Mouse (Mus musculus) lung, embryonic 14.5 days (tissue): ENCODE measurements at regions not wholly inside any gene's neighbourhood (a gene's known extent, or its start where the extent isn't known, plus 50 kb on each side); places are given as distances from the start of the nearest gene placed in this dataset.

Source experiments
- ATAC-seq: fragments of 200-750 bp; cut with Nextera tagmentation; 2 replicates; pipeline ENCODE4 v1.8.0; 2017; ENCODE audit warnings: mild to moderate bottlenecking, moderate TSS enrichment, moderate library complexity; ENCODE audit not compliant: insufficient read depth
- DNase-seq: peaks from one replicate; pipeline ENCODE4 v3.0.0-alpha.2; 2015
- H3K27ac ChIP-seq: fragments of 300-500 bp; sonication (generic); 2 replicates; pipeline ENCODE4 v1.5.1; 2014; ENCODE audit warnings: low read depth, mild to moderate bottlenecking, moderate library complexity
- H3K27me3 ChIP-seq: fragments of 300-500 bp; sonication (generic); 2 replicates; pipeline ENCODE4 v1.6.1; 2014; ENCODE audit warnings: low read length, control low read depth; ENCODE audit not compliant: insufficient read depth
- H3K36me3 ChIP-seq: fragments of 300-500 bp; sonication (generic); 2 replicates; pipeline ENCODE4 v1.6.1; 2014; ENCODE audit warnings: control low read depth; ENCODE audit not compliant: insufficient read depth
- H3K4me1 ChIP-seq: fragments of 300-500 bp; sonication (generic); 2 replicates; pipeline ENCODE4 v1.6.1; 2014; ENCODE audit warnings: antibody characterized with exemption, control low read depth; ENCODE audit not compliant: insufficient read depth
- H3K4me2 ChIP-seq: fragments of 300-500 bp; sonication (generic); 2 replicates; pipeline ENCODE4 v1.6.1; 2014; ENCODE audit warnings: mild to moderate bottlenecking
- H3K4me3 ChIP-seq: fragments of 300-500 bp; sonication (generic); 2 replicates; pipeline ENCODE4 v1.5.1; 2014; ENCODE audit warnings: low read depth, low read length
- H3K9ac ChIP-seq: fragments of 300-500 bp; sonication (generic); 2 replicates; pipeline ENCODE4 v1.6.1; 2014
- H3K9me3 ChIP-seq: fragments of 300-500 bp; sonication (generic); 2 replicates; pipeline ENCODE4 v1.6.1; 2016; ENCODE audit warnings: low read depth, low read length, control low read depth
- CTCF ChIP-seq: IDR thresholded peaks from 2 replicates; pipeline ENCODE4 v1.5.1; 2016; ENCODE audit warnings: antibody characterized with exemption, low read depth
- WGBS: fragments of 180-500 bp; shearing (Covaris S2); extraction: QIAGEN DNeasy Blood & Tissue Kit; methylation state at CpG from one replicate; pipeline ENCODE4 v1.1.7; 2014; 5-methylcytosine and 5-hydroxymethylcytosine counted together

GRCm38 (mm10) chr19:32903454-32904108 lies 146.3 kb downstream of the Pten start:
- DNase-seq = peak; percentile 68
- ATAC-seq = peak; percentile 63; the same call in 1 of the 2 replicates
- H3K27me3 ChIP-seq = no peaks in the 10 kb centered on the region
- 0 out of 2 replicates have a peak, but pooled peaks cover 11% of the 10 kb centered on the region for H3K4me1 ChIP-seq
- no peak overlapping the region for H3K27ac ChIP-seq
- no peak overlapping the region for H3K4me3 ChIP-seq
- no peaks in the 10 kb centered on the region for H3K9me3 ChIP-seq
- H3K36me3 ChIP-seq = no peaks in the 10 kb centered on the region
- TF ChIP-seq CTCF = no peak
- H3K9ac ChIP-seq = no peak overlapping the region
- WGBS = 46% methylated on average over 7 of the region's 7 CpGs
- no peak overlapping the region for H3K4me2 ChIP-seq

GRCm38 (mm10) chr19:32904517-32904916 lies 147.2 kb downstream of the Pten start:
- no peak overlapping the region for H3K27ac ChIP-seq
- no peak overlapping the region for H3K4me3 ChIP-seq
- H3K27me3 ChIP-seq = no peaks in the 10 kb centered on the region
- no peak overlapping the region for H3K4me2 ChIP-seq
- no peak for TF ChIP-seq CTCF
- no peak for DNase-seq
- 76% methylated on average over 7 of the region's 7 CpGs for WGBS
- no peak overlapping the region for H3K9ac ChIP-seq
- 0 out of 2 replicates have a peak, but pooled peaks cover 11% of the 10 kb centered on the region for H3K4me1 ChIP-seq
- H3K9me3 ChIP-seq = no peaks in the 10 kb centered on the region
- ATAC-seq = no peak
- H3K36me3 ChIP-seq = no peaks in the 10 kb centered on the region

DNA sequence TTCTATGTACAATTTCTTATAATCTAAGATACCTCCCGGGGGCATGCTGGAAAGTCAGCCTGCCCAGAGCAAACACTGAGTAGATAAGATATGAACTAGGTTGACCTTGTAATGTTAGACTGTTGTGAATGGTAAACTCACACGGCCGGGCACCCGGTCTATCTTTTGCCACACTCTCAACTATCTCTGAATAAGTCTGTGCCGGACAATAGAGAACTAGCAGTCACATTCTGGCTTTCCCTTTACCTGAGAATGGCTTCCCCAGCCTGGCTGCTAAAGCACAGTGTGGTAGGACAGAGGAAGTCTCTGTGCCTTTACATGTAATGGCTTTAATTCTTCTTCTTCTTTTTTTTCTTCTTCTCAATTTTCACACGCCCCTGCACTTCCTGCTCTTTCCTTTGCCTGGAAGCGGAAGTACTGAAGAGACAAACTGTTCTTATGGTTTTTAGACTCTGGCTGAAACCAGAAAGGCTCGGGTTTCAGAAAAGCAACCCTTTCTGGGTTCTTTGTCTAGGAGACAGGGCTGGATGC lies 148.7 kb downstream of the Pten start:
- 0 out of 2 replicates have a peak, but pooled peaks cover 11% of the 10 kb centered on the region for H3K4me1 ChIP-seq
- no peaks in the 10 kb centered on the region for H3K36me3 ChIP-seq
- no peak overlapping the region for H3K9ac ChIP-seq
- 0 out of 2 replicates have a peak overlapping the region, but pooled peaks have one; percentile 2 for H3K4me2 ChIP-seq
- H3K9me3 ChIP-seq = no peaks in the 10 kb centered on the region
- no peaks in the 10 kb centered on the region for H3K27me3 ChIP-seq
- no peak for TF ChIP-seq CTCF
- no peak overlapping the region for H3K4me3 ChIP-seq
- 0 out of 2 replicates have a peak overlapping the region, but pooled peaks have one; percentile 20 for H3K27ac ChIP-seq
- DNase-seq (peak; percentile 50), ATAC-seq (0 out of 2 replicates have a peak, but pooled peaks have one; percentile 5)
- WGBS = 30% methylated on average over 8 of the region's 8 CpGs

DNA sequence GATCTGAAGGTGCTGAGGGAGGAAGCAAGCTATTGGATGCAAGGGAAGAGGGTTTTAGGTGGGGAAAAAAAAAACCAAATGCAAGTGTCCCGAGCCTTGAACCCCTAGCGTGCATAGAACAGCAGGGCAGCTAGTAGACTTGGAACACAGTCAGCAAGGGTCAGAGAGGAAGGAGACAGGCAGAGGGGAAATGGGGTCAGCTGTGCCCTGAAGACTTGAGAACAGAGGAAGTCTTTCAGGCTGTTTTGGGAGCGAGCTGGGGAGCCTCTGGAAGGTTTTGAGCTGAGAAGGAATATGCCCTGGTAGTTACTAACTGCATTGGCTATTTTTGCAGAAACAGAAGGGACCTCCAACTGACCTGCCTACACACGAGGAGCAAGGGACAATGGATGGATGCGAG lies 149.5 kb downstream of the Pten start:
- Histone ChIP-seq H3K9me3 (no peaks in the 10 kb centered on the region), H3K4me2 (no peak overlapping the region), H3K27ac (no peak overlapping the region), H3K9ac (no peak overlapping the region), H3K4me1 (0 out of 2 replicates have a peak, but pooled peaks cover 11% of the 10 kb centered on the region), H3K27me3 (no peaks in the 10 kb centered on the region), H3K36me3 (no peaks in the 10 kb centered on the region), H3K4me3 (no peak overlapping the region)
- DNase-seq (no peak), ATAC-seq (no peak)
- 65% methylated on average over 5 of the region's 5 CpGs for WGBS
- TF ChIP-seq CTCF = no peak

- 64% methylated on average over 4 of the region's 4 CpGs for WGBS
- no peak overlapping the region for H3K4me2 ChIP-seq
- no peak for TF ChIP-seq CTCF
Observed at GRCm38 (mm10) chr19:32910050-32910462, 152.8 kb downstream of the Pten start.

GRCm38 (mm10) chr19:32912323-32912722 lies 155.0 kb downstream of the Pten start:
- no peak overlapping the region for H3K9ac ChIP-seq
- H3K4me1 ChIP-seq = no peaks in the 10 kb centered on the region
- WGBS = 80% methylated on average over 3 of the region's 3 CpGs
- H3K27me3 ChIP-seq = no peaks in the 10 kb centered on the region
- no peak overlapping the region for H3K27ac ChIP-seq
- H3K9me3 ChIP-seq = no peaks in the 10 kb centered on the region
- ATAC-seq = no peak
- H3K4me2 ChIP-seq = no peak overlapping the region
- TF ChIP-seq CTCF = no peak
- H3K4me3 ChIP-seq = no peak overlapping the region
- H3K36me3 ChIP-seq = no peaks in the 10 kb centered on the region
- no peak for DNase-seq

More at GRCm38 (mm10) chr19:32910050-32910462, 152.8 kb downstream of the Pten start:
- Histone ChIP-seq H3K9me3 (no peaks in the 10 kb centered on the region), H3K36me3 (no peaks in the 10 kb centered on the region), H3K9ac (no peak overlapping the region), H3K4me3 (no peak overlapping the region), H3K27ac (no peak overlapping the region), H3K27me3 (no peaks in the 10 kb centered on the region), H3K4me1 (0 out of 2 replicates have a peak, but pooled peaks cover 11% of the 10 kb centered on the region)
- no peak for ATAC-seq
- no peak for DNase-seq

DNA sequence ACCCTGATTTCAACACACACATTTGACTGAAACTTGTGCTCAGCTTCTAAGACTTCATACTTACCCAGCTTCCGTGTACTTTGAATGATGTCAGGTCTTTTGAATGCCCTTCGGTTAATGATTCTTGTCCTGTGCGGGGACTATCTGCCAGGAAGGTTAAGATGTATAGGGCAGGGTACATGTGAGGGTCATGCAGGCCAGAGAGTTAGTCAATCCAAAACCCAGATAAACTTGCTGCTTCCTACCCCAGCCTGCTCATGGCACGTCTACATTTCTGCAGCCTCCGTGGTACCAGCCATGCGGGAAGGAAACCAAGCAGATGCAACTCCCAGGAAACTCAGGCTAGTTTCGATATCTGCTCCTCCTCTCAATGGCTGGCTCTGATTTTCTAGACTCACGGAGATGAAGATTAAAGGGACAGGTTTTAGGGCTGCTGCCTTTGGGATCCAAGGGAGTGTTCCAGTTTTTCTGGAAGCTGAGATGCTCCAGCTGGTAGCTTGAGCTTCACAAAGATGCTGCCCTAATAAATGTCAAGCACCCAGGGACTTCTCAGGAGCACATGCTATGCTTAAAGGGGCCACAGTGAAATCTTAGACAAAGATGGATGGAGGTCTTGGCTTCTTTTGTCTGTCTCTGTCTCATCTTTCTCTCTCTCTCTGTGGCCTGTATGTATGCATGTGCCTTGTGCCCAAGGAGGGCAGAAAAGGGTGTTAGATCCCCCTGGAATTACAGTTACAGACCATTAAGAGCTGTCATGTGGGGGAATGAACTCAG lies 159.4 kb downstream of the Pten start:
- Histone ChIP-seq H3K4me2 (no peak overlapping the region), H3K4me3 (no peak overlapping the region), H3K27me3 (no peaks in the 10 kb centered on the region), H3K9me3 (no peaks in the 10 kb centered on the region), H3K27ac (no peak overlapping the region), H3K4me1 (no peaks in the 10 kb centered on the region), H3K9ac (no peak overlapping the region), H3K36me3 (no peaks in the 10 kb centered on the region)
- ATAC-seq (no peak), DNase-seq (peak; percentile 5)
- TF ChIP-seq CTCF = no peak
- WGBS = 61% methylated on average over 8 of the region's 8 CpGs
